Mouse (Mus musculus) C2C12 (cell line): Measurements from ENCODE around the gene Urgcp. TPM values are rescaled to one million over a fixed set of nuclear protein-coding genes. Genes with fewer than 3 reads are reported as not detected.

Experiments
- H3K27me3 ChIP-seq: one replicate; pipeline ENCODE4 v1.6.1; 2011; ENCODE audit not compliant: control insufficient read depth, insufficient read depth, insufficient read length
- H3K36me3 ChIP-seq: one replicate; pipeline ENCODE4 v1.6.1; 2011; ENCODE audit not compliant: control insufficient read depth, insufficient read depth
- H3K4me3 ChIP-seq: one replicate; pipeline ENCODE4 v1.5.1; 2011; ENCODE audit warnings: mild to moderate bottlenecking, control low read depth; ENCODE audit not compliant: poor library complexity, insufficient read depth, severe bottlenecking
- H3K79me2 ChIP-seq: one replicate; pipeline ENCODE4 v1.6.1; 2011; ENCODE audit not compliant: control insufficient read depth, insufficient read depth
- H3K79me3 ChIP-seq: one replicate; pipeline ENCODE4 v1.6.1; 2011; ENCODE audit warnings: low read depth, control low read depth
- H3ac ChIP-seq: one replicate; pipeline ENCODE3; 2011; ENCODE audit warnings: low read depth; ENCODE audit not compliant: control insufficient read depth, insufficient read length
- CEBPB ChIP-seq: IDR thresholded peaks from one replicate; pipeline ENCODE4 v1.6.1; 2011; ENCODE audit warnings: low read depth, mild to moderate bottlenecking, control low read depth, moderate library complexity
- CTCF ChIP-seq: IDR thresholded peaks from one replicate; pipeline ENCODE4 v1.5.1; 2011; ENCODE audit not compliant: control insufficient read depth, insufficient read depth, insufficient read length
- FOSL1 ChIP-seq: IDR thresholded peaks from one replicate; pipeline ENCODE4 v1.8.0; 2011; ENCODE audit warnings: mild to moderate bottlenecking, low read length; ENCODE audit not compliant: poor library complexity, insufficient read depth, severe bottlenecking
- MAX ChIP-seq: IDR thresholded peaks from one replicate; pipeline ENCODE4 v1.6.1; 2011; ENCODE audit warnings: mild to moderate bottlenecking, control low read depth
- MYOD1 ChIP-seq: IDR thresholded peaks from one replicate; pipeline ENCODE4 v1.6.1; 2011; ENCODE audit warnings: low read depth; ENCODE audit not compliant: control insufficient read depth, insufficient read length
- MYOG ChIP-seq: IDR thresholded peaks from one replicate; pipeline ENCODE4 v1.6.1; 2011; ENCODE audit not compliant: control insufficient read depth, insufficient read length; ENCODE audit errors: extremely low read depth
- USF1 ChIP-seq: IDR thresholded peaks from one replicate; pipeline ENCODE4 v1.6.1; 2011; ENCODE audit warnings: low read depth, mild to moderate bottlenecking, control low read depth, moderate library complexity
- polyA plus RNA-seq: library from polyadenylated mRNA; unstranded; fragments of >200 nt; fragmentation: generic; extraction: Trizol; gene quantifications from one replicate; pipeline ENCODE4 v1.2.1, GENCODE M21; 2012; ENCODE audit warnings: missing spikeins

Gene Urgcp
- polyA plus RNA-seq, 1 experiment = 22.3 TPM

GRCm38 (mm10) chr11:5802457-5803217, 40.5 kb upstream of the Urgcp start:
- no peak overlapping the region for H3K4me3 ChIP-seq
- H3K79me3 ChIP-seq = no peaks in the 10 kb centered on the region
- peaks cover 35% of the 10 kb centered on the region for H3K36me3 ChIP-seq
- no peaks in the 10 kb centered on the region for H3K27me3 ChIP-seq
- H3ac ChIP-seq = no peak overlapping the region
- TF ChIP-seq CTCF (no peak), CEBPB (no peak), FOSL1 (no peak), MYOD1 (no peak), USF1 (no peak), MYOG (no peak), MAX (no peak)
- no peaks in the 10 kb centered on the region for H3K79me2 ChIP-seq

GRCm38 (mm10) chr11:5802005-5802404, 39.8 kb upstream of the Urgcp start:
- H3ac ChIP-seq = no peak overlapping the region
- TF ChIP-seq MYOD1 (no peak), FOSL1 (no peak), USF1 (no peak), MAX (no peak), MYOG (no peak), CEBPB (no peak), CTCF (no peak)
- H3K27me3 ChIP-seq = no peaks in the 10 kb centered on the region
- H3K79me2 ChIP-seq = no peaks in the 10 kb centered on the region
- H3K79me3 ChIP-seq = no peaks in the 10 kb centered on the region
- H3K4me3 ChIP-seq = no peak overlapping the region
- peaks cover 41% of the 10 kb centered on the region for H3K36me3 ChIP-seq

GRCm38 (mm10) chr11:5801511-5801910, 39.3 kb upstream of the Urgcp start:
- TF ChIP-seq MAX (no peak), CTCF (no peak), MYOG (no peak), FOSL1 (no peak), CEBPB (no peak), MYOD1 (no peak), USF1 (no peak)
- no peak overlapping the region for H3ac ChIP-seq
- no peak overlapping the region for H3K4me3 ChIP-seq
- H3K27me3 ChIP-seq = no peaks in the 10 kb centered on the region
- peaks cover 46% of the 10 kb centered on the region for H3K36me3 ChIP-seq
- H3K79me3 ChIP-seq = no peaks in the 10 kb centered on the region
- no peaks in the 10 kb centered on the region for H3K79me2 ChIP-seq

- no peaks in the 10 kb centered on the region for H3K79me3 ChIP-seq
- H3ac ChIP-seq = no peak overlapping the region
- no peaks in the 10 kb centered on the region for H3K27me3 ChIP-seq
- TF ChIP-seq CEBPB (no peak), MAX (no peak), FOSL1 (no peak), MYOG (no peak), MYOD1 (no peak), USF1 (no peak), CTCF (no peak)
- H3K4me3 ChIP-seq = no peak overlapping the region
- peaks cover 53% of the 10 kb centered on the region for H3K36me3 ChIP-seq
- H3K79me2 ChIP-seq = no peaks in the 10 kb centered on the region
These were observed 37.7 kb upstream of the Urgcp start for GRCm38 (mm10) chr11:5799621-5800490.

GRCm38 (mm10) chr11:5797928-5798327, 35.8 kb upstream of the Urgcp start:
- TF ChIP-seq CTCF = no peak
- TF ChIP-seq FOSL1 = no peak
- no peak for TF ChIP-seq USF1
- TF ChIP-seq MAX = no peak
- TF ChIP-seq MYOG = no peak
- no peak for TF ChIP-seq CEBPB
- TF ChIP-seq MYOD1 = no peak
- H3K36me3 ChIP-seq = peaks cover 63% of the 10 kb centered on the region

More at GRCm38 (mm10) chr11:5797928-5798327, 35.8 kb upstream of the Urgcp start:
- Histone ChIP-seq H3K79me3 (no peaks in the 10 kb centered on the region), H3K4me3 (no peak overlapping the region), H3K79me2 (no peaks in the 10 kb centered on the region), H3K27me3 (no peaks in the 10 kb centered on the region), H3ac (no peak overlapping the region)
